Mouse (Mus musculus) testis, adult 2 months (tissue): ENCODE measurements around the gene Natd1.

ENCODE experiments used
- CTCF ChIP-seq: fragments of 200-500 bp; IDR thresholded peaks from 2 replicates; pipeline ENCODE4 v1.5.1; 2012; ENCODE audit warnings: low read depth, mild to moderate bottlenecking, inconsistent platforms, low read length, moderate library complexity; ENCODE audit not compliant: control insufficient read depth, insufficient read depth, insufficient replicate concordance
- POLR2A ChIP-seq: fragments of 200-500 bp; IDR thresholded peaks from 2 replicates; pipeline ENCODE4 v1.6.1; 2012; ENCODE audit warnings: low read depth, mild to moderate bottlenecking, inconsistent platforms, low read length, moderate library complexity; ENCODE audit not compliant: control insufficient read depth

DNA sequence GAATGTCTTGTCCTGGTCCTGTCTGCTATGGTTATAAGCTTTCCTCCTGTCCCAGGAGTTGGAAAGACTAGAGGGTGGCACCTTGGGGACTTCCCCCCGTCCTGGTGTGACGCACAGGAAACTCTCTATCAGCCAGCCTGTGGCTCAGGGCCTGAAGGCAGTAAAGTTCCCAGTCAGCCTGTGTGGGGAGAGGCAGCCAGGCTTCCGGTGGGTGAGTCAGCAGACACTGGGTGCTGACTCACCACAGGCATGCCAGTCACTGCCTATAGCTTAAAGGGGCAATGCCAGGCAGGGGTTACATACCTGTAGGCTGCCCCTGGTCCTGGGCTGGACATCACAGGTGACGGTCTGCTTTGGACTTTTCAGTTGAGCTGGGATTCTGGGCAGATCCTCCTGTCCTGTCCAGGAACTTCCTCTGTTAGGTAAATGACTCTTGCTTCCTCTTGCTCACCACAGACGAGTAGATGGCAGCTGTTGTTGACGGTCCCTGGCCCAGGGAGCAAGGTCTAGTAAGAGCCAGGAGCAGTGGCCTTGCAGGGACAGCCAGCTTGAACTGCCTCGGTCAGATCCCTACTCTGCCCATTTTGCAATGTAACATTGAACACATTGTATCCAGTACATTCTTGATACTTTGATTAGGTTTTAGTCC is 20.9 kb upstream of the Natd1 start:
- no peak for TF ChIP-seq POLR2A
- no peak for TF ChIP-seq CTCF
